Mouse (Mus musculus) intestine, embryonic 16.5 days (tissue): ENCODE results near the gene Calm2. TPM values are rescaled to one million over a fixed set of nuclear protein-coding genes. Genes with fewer than 3 reads are reported as not detected.

ENCODE experiments used
- ATAC-seq: fragments of 200-750 bp; cut with Nextera tagmentation; 2 replicates; pipeline ENCODE4 v1.8.0; 2017; ENCODE audit warnings: moderate TSS enrichment, moderate library complexity
- H3K27ac ChIP-seq: fragments of 300-500 bp; sonication (generic); 2 replicates; pipeline ENCODE4 v1.5.1; 2014; ENCODE audit warnings: mild to moderate bottlenecking, low read length
- H3K27me3 ChIP-seq: fragments of 300-500 bp; sonication (generic); replicated peaks from 2 replicates; pipeline ENCODE4 v1.6.1; 2014; ENCODE audit warnings: low read length, control low read depth, mixed read lengths; ENCODE audit not compliant: control insufficient read depth, insufficient read depth
- H3K36me3 ChIP-seq: fragments of 300-500 bp; sonication (generic); 2 replicates; pipeline ENCODE4 v1.6.1; 2014; ENCODE audit warnings: low read length, control low read depth; ENCODE audit not compliant: control insufficient read depth, insufficient read depth
- H3K4me1 ChIP-seq: fragments of 300-500 bp; sonication (generic); 2 replicates; pipeline ENCODE4 v1.6.1; 2014; ENCODE audit warnings: low read length, control low read depth, mixed read lengths; ENCODE audit not compliant: control insufficient read depth, insufficient read depth
- H3K4me2 ChIP-seq: fragments of 300-500 bp; sonication (generic); 2 replicates; pipeline ENCODE4 v1.6.1; 2014; ENCODE audit warnings: low read depth, low read length, control low read depth
- H3K4me3 ChIP-seq: fragments of 300-500 bp; sonication (generic); 2 replicates; pipeline ENCODE4 v1.5.1; 2014; ENCODE audit warnings: mild to moderate bottlenecking, low read length
- H3K9ac ChIP-seq: fragments of 300-500 bp; sonication (generic); 2 replicates; pipeline ENCODE4 v1.6.1; 2014; ENCODE audit warnings: low read depth, low read length
- H3K9me3 ChIP-seq: fragments of 300-500 bp; sonication (generic); 2 replicates; pipeline ENCODE4 v1.6.1; 2016; ENCODE audit warnings: low read length, control low read depth; ENCODE audit not compliant: control insufficient read depth
- WGBS: fragments of 180-500 bp; shearing (Covaris S2); extraction: QIAGEN DNeasy Blood & Tissue Kit; methylation state at CpG from one replicate; pipeline ENCODE4 v1.1.7; 2014; 5-methylcytosine and 5-hydroxymethylcytosine counted together
- polyA plus RNA-seq: library from polyadenylated mRNA; unstranded; fragments of >200 nt; fragmentation: Nextera tagmentation; extraction: Ambion mirVana; gene quantifications from 2 replicates; pipeline ENCODE4 v1.2.1, GENCODE M21; 2015

The Calm2 gene
- polyA plus RNA-seq, 1 experiment from 2014 or later = 1,116 TPM

- no peaks in the 10 kb centered on the region for H3K27me3 ChIP-seq
- WGBS = 53% methylated on average over 8 of the region's 8 CpGs
- no peak overlapping the region for H3K9ac ChIP-seq
- H3K27ac ChIP-seq = no peak overlapping the region
- no peak overlapping the region for H3K4me3 ChIP-seq
- H3K36me3 ChIP-seq = no peaks in the 10 kb centered on the region
- no peak for ATAC-seq
- no peaks in the 10 kb centered on the region for H3K9me3 ChIP-seq
- no peak overlapping the region for H3K4me2 ChIP-seq
- peaks cover 29% of the 10 kb centered on the region for H3K4me1 ChIP-seq
Observed at GRCm38 (mm10) chr17:87475356-87475755, 28.6 kb upstream of the Calm2 start.

- ATAC-seq = peak; percentile 41; the same call in 1 of the 2 replicates
- WGBS = 0% methylated on average over 7 of the region's 7 CpGs
- no peaks in the 10 kb centered on the region for H3K27me3 ChIP-seq
- H3K27ac ChIP-seq = no peak overlapping the region
- H3K4me2 ChIP-seq = peak overlapping the region; percentile 57
- H3K4me1 ChIP-seq = peaks cover 29% of the 10 kb centered on the region
- H3K4me3 ChIP-seq = peak overlapping the region; percentile 38
- no peaks in the 10 kb centered on the region for H3K9me3 ChIP-seq
- H3K36me3 ChIP-seq = no peaks in the 10 kb centered on the region
- peak overlapping the region; percentile 41 for H3K9ac ChIP-seq
Observed at GRCm38 (mm10) chr17:87474501-87474795, 27.7 kb upstream of the Calm2 start.

- 2% methylated on average over 23 of the region's 23 CpGs for WGBS
- ATAC-seq = peak; percentile 67
- Histone ChIP-seq H3K4me3 (peak overlapping the region; percentile 38), H3K4me1 (peaks cover 29% of the 10 kb centered on the region), H3K4me2 (peak overlapping the region; percentile 57), H3K9ac (peak overlapping the region; percentile 41), H3K9me3 (no peaks in the 10 kb centered on the region), H3K36me3 (no peaks in the 10 kb centered on the region), H3K27me3 (no peaks in the 10 kb centered on the region), H3K27ac (no peak overlapping the region)
Observed at GRCm38 (mm10) chr17:87473736-87474500, 27.2 kb upstream of the Calm2 start.

GRCm38 (mm10) chr17:87473441-87473735 lies 26.7 kb upstream of the Calm2 start:
- H3K9ac ChIP-seq = peak overlapping the region; percentile 41
- no peak overlapping the region for H3K27ac ChIP-seq
- no peaks in the 10 kb centered on the region for H3K36me3 ChIP-seq
- H3K4me2 ChIP-seq = peak overlapping the region; percentile 57
- H3K4me1 ChIP-seq = peaks cover 25% of the 10 kb centered on the region
- no peaks in the 10 kb centered on the region for H3K9me3 ChIP-seq
- H3K4me3 ChIP-seq = peak overlapping the region; percentile 38
- 22% methylated on average over 9 of the region's 9 CpGs for WGBS
- no peaks in the 10 kb centered on the region for H3K27me3 ChIP-seq
- ATAC-seq = peak; percentile 21; the same call in 1 of the 2 replicates

- Histone ChIP-seq H3K36me3 (no peaks in the 10 kb centered on the region), H3K27ac (no peak overlapping the region), H3K4me2 (no peak overlapping the region), H3K4me3 (no peak overlapping the region), H3K9ac (no peak overlapping the region), H3K9me3 (no peaks in the 10 kb centered on the region), H3K4me1 (peaks cover 20% of the 10 kb centered on the region), H3K27me3 (no peaks in the 10 kb centered on the region)
- 45% methylated on average over 10 of the region's 10 CpGs for WGBS
- no peak for ATAC-seq
Observed at GRCm38 (mm10) chr17:87472879-87473278, 26.1 kb upstream of the Calm2 start.

GRCm38 (mm10) chr17:87471661-87472060 lies 24.9 kb upstream of the Calm2 start:
- no peaks in the 10 kb centered on the region for H3K9me3 ChIP-seq
- no peak for ATAC-seq
- 68% methylated on average over 6 of the region's 6 CpGs for WGBS
- peaks cover 17% of the 10 kb centered on the region for H3K4me1 ChIP-seq
- no peak overlapping the region for H3K4me3 ChIP-seq
- no peaks in the 10 kb centered on the region for H3K27me3 ChIP-seq
- no peaks in the 10 kb centered on the region for H3K36me3 ChIP-seq
- H3K9ac ChIP-seq = no peak overlapping the region
- H3K27ac ChIP-seq = no peak overlapping the region
- no peak overlapping the region for H3K4me2 ChIP-seq

GRCm38 (mm10) chr17:87470797-87471196 lies 24.1 kb upstream of the Calm2 start:
- no peaks in the 10 kb centered on the region for H3K9me3 ChIP-seq
- no peak overlapping the region for H3K27ac ChIP-seq
- no peak overlapping the region for H3K4me2 ChIP-seq
- no peak overlapping the region for H3K4me3 ChIP-seq
- 53% methylated on average over 8 of the region's 8 CpGs for WGBS
- no peak for ATAC-seq
- no peaks in the 10 kb centered on the region for H3K36me3 ChIP-seq
- peaks cover 17% of the 10 kb centered on the region for H3K4me1 ChIP-seq
- no peaks in the 10 kb centered on the region for H3K27me3 ChIP-seq
- H3K9ac ChIP-seq = no peak overlapping the region

- 57% methylated on average over 8 of the region's 8 CpGs for WGBS
- Histone ChIP-seq H3K27ac (no peak overlapping the region), H3K27me3 (no peaks in the 10 kb centered on the region), H3K9me3 (no peaks in the 10 kb centered on the region), H3K9ac (no peak overlapping the region), H3K4me2 (no peak overlapping the region), H3K4me3 (no peak overlapping the region), H3K36me3 (no peaks in the 10 kb centered on the region), H3K4me1 (peaks cover 16% of the 10 kb centered on the region)
- no peak for ATAC-seq
Observed at GRCm38 (mm10) chr17:87470282-87470681, 23.5 kb upstream of the Calm2 start.

- peaks cover 13% of the 10 kb centered on the region for H3K4me1 ChIP-seq
- no peak overlapping the region for H3K9ac ChIP-seq
- no peaks in the 10 kb centered on the region for H3K9me3 ChIP-seq
- no peaks in the 10 kb centered on the region for H3K27me3 ChIP-seq
- no peak overlapping the region for H3K4me2 ChIP-seq
- 78% methylated on average over 8 of the region's 8 CpGs for WGBS
- no peaks in the 10 kb centered on the region for H3K36me3 ChIP-seq
- no peak overlapping the region for H3K27ac ChIP-seq
- no peak overlapping the region for H3K4me3 ChIP-seq
- no peak for ATAC-seq
Observed at GRCm38 (mm10) chr17:87469428-87469827, 22.7 kb upstream of the Calm2 start.

GRCm38 (mm10) chr17:87468616-87469015 lies 21.9 kb upstream of the Calm2 start:
- Histone ChIP-seq H3K4me2 (no peak overlapping the region), H3K4me1 (peaks cover 6% of the 10 kb centered on the region), H3K27ac (no peak overlapping the region), H3K27me3 (no peaks in the 10 kb centered on the region), H3K4me3 (no peak overlapping the region), H3K36me3 (no peaks in the 10 kb centered on the region), H3K9me3 (no peaks in the 10 kb centered on the region), H3K9ac (no peak overlapping the region)
- 76% methylated on average over 5 of the region's 5 CpGs for WGBS
- ATAC-seq = no peak
